9 mouse cellular contexts compared by ENCODE assay signal in the genomic region with DNA sequence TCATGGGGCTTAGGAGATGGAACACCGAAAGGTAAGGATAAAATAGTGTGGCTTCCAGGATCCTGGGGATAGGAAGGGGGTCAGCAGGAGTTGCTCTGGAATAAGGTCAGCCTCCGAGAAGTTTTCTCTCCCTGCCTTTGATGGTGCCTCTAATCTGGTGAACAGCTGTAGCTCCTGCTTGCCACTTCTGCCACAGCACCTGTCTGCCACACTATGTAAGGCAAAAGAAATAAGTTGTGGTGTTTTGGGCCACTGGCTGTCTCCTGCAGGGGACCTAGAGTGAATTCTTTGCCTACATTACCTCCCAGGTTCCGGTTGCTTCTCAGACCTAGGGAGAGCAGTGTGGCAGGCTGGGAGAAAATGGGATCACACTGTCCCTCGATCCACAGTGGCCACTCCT. TPM values are rescaled to one million over a fixed set of nuclear protein-coding genes. Genes with fewer than 3 reads are reported as not detected.
DNase-seq lines count a peak whose midpoint lies in the region; ATAC-seq and TF ChIP-seq lines count a peak whose summit lies in the region.
"Had no signal": no experiment of that assay in that cellular context is flagged by ENCODE, and none has a peak within 500 bp of the region (broad histone marks: within the 10 kb centered on the region; RNA-seq: fewer than 3 reads in every experiment).

No protein-coding gene starts in this region.

- no peaks in the 10 kb centered on the region for H3K9me3 ChIP-seq in heart, embryonic 12.5 days (replicated peaks)
- no peaks in the 10 kb centered on the region for H3K9me3 ChIP-seq in lung, postnatal 0 days (ENCODE audit: low read length)
- no peaks in the 10 kb centered on the region for H3K9me3 ChIP-seq in embryonic facial prominence, embryonic 14.5 days (ENCODE audit: control insufficient read depth, low read length)
- no peaks in the 10 kb centered on the region for H3K9me3 ChIP-seq in liver, embryonic 15.5 days (replicated peaks)

- no peak for TF ChIP-seq EP300 in lung, postnatal 0 days (IDR thresholded peaks at IDR 0.05)

- DNase-seq in heart, postnatal 25 days (ENCODE audit: low spot score), result no peak
- no peak for DNase-seq in lung, postnatal 0 days (ENCODE audit: low spot score)
- DNase-seq in lung, postnatal 4 days, result no peak
- no peak for DNase-seq in embryonic facial prominence, embryonic 14.5 days (ENCODE audit: low spot score)
- no peak for DNase-seq in urinary bladder, adult 2 months (ENCODE audit: low spot score)
- no peak for DNase-seq in ovary, postnatal 14 days (ENCODE audit: low spot score)
- DNase-seq: cerebellum, adult 9-10 months had no signal

- no peak for ATAC-seq in heart, embryonic 12.5 days (ENCODE audit: insufficient number of reproducible peaks, low FRiP score)
- ATAC-seq in lung, postnatal 0 days, result no peak
- no peak for ATAC-seq in embryonic facial prominence, embryonic 14.5 days (ENCODE audit: low read depth)
- ATAC-seq in liver, embryonic 15.5 days (ENCODE audit: insufficient read depth), result no peak

- H3K4me1 ChIP-seq in heart, embryonic 12.5 days (replicated peaks), result peaks cover 28% of the 10 kb centered on the region
- H3K4me1 ChIP-seq in lung, postnatal 0 days (ENCODE audit: insufficient read depth, low read depth, low read length), result no peaks in the 10 kb centered on the region; the same call in 1 of the 2 replicates
- H3K4me1 ChIP-seq in embryonic facial prominence, embryonic 14.5 days (ENCODE audit: control insufficient read depth, insufficient read depth, low read length), result no peaks in the 10 kb centered on the region
- H3K4me1 ChIP-seq in liver, embryonic 15.5 days (replicated peaks), result peaks cover 17% of the 10 kb centered on the region

- H3K27ac ChIP-seq in heart, embryonic 12.5 days (ENCODE audit: poor library complexity, severe bottlenecking), result peak overlapping the region; percentile 91
- peak overlapping the region; percentile 69 for H3K27ac ChIP-seq in lung, postnatal 0 days (ENCODE audit: low read length)
- peak overlapping the region; percentile 77; the same call in 1 of the 2 replicates for H3K27ac ChIP-seq in embryonic facial prominence, embryonic 14.5 days (replicated peaks; ENCODE audit: low read depth, low read length)
- peak overlapping the region; percentile 64; the same call in 1 of the 2 replicates for H3K27ac ChIP-seq in liver, embryonic 15.5 days (replicated peaks)

- H3K27me3 ChIP-seq in heart, embryonic 12.5 days (replicated peaks), result no peaks in the 10 kb centered on the region
- H3K27me3 ChIP-seq in lung, postnatal 0 days (replicated peaks; ENCODE audit: insufficient read depth, low read length), result no peaks in the 10 kb centered on the region
- H3K27me3 ChIP-seq in embryonic facial prominence, embryonic 14.5 days (replicated peaks; ENCODE audit: control insufficient read depth, insufficient read depth, low read length), result no peaks in the 10 kb centered on the region
- no peaks in the 10 kb centered on the region for H3K27me3 ChIP-seq in liver, embryonic 15.5 days

- 63% methylated on average over 4 of the region's 4 CpGs for WGBS in heart, embryonic 12.5 days
- 54% methylated on average over 4 of the region's 4 CpGs for WGBS in lung, postnatal 0 days
- 69% methylated on average over 4 of the region's 4 CpGs for WGBS in embryonic facial prominence, embryonic 14.5 days
- 68% methylated on average over 4 of the region's 4 CpGs for WGBS in liver, embryonic 15.5 days (ENCODE audit: insufficient replicate concordance)

- TF ChIP-seq CTCF in lung, postnatal 0 days (IDR thresholded peaks at IDR 0.05), result no peak

- peak overlapping the region; percentile 59 for H3K4me3 ChIP-seq in heart, embryonic 12.5 days
- no peak overlapping the region for H3K4me3 ChIP-seq in lung, postnatal 0 days (ENCODE audit: low read depth, low read length)
- peak overlapping the region; percentile 60; the same call in 1 of the 2 replicates for H3K4me3 ChIP-seq in embryonic facial prominence, embryonic 14.5 days (ENCODE audit: low read depth, low read length)
- H3K4me3 ChIP-seq in liver, embryonic 15.5 days (replicated peaks), result no peak overlapping the region

- H3K4me2 ChIP-seq in heart, embryonic 12.5 days, result peak overlapping the region; percentile 93
- H3K4me2 ChIP-seq in lung, postnatal 0 days (replicated peaks; ENCODE audit: low read depth, low read length), result no peak overlapping the region
- peak overlapping the region; percentile 91 for H3K4me2 ChIP-seq in embryonic facial prominence, embryonic 14.5 days (ENCODE audit: low read depth, low read length)
- H3K4me2 ChIP-seq in liver, embryonic 15.5 days, result peak overlapping the region; percentile 96; the same call in 1 of the 2 replicates

- peak overlapping the region; percentile 52 for H3K9ac ChIP-seq in heart, embryonic 12.5 days
- no peak overlapping the region for H3K9ac ChIP-seq in lung, postnatal 0 days (replicated peaks; ENCODE audit: low read depth)
- H3K9ac ChIP-seq in embryonic facial prominence, embryonic 14.5 days (ENCODE audit: low read depth, low read length), result peak overlapping the region; percentile 64; the same call in 1 of the 2 replicates
- H3K9ac ChIP-seq in liver, embryonic 15.5 days, result no peak overlapping the region

- intact Hi-C loops in heart, postnatal 25 days (cut with DNase I), result loop anchor here (5.0 kb wide), 1 partner anchor 36 kb away; no protein-coding TSS in a partner anchor

- H3K36me3 ChIP-seq in heart, embryonic 12.5 days, result 0 out of 2 replicates have a peak, but pooled peaks cover 8% of the 10 kb centered on the region
- no peaks in the 10 kb centered on the region for H3K36me3 ChIP-seq in lung, postnatal 0 days (ENCODE audit: insufficient read depth, low read length)
- H3K36me3 ChIP-seq in embryonic facial prominence, embryonic 14.5 days (ENCODE audit: control insufficient read depth, insufficient read depth, low read length), result peaks cover 5% of the 10 kb centered on the region; the same call in 1 of the 2 replicates
- no peaks in the 10 kb centered on the region for H3K36me3 ChIP-seq in liver, embryonic 15.5 days (replicated peaks)

RNA-seq across cellular contexts. Expression of a gene that starts 1.3 kb away (rescaled TPM):
- 19.6 and 21.5 TPM in 2 replicates for polyA plus RNA-seq in heart, embryonic 12.5 days (2016; fragmentation: Nextera tagmentation; extraction: Ambion mirVana)
- 10 to 100 TPM; 10.5 to 13.2 TPM for total RNA-seq in heart, postnatal 25 days (2021)
- polyA plus RNA-seq in lung, postnatal 0 days (2015; fragmentation: Nextera tagmentation; extraction: Ambion mirVana), result 9.8 and 11.0 TPM in 2 replicates
- 5.6 and 7.6 TPM in 2 replicates for polyA plus RNA-seq in embryonic facial prominence, embryonic 14.5 days (2014; fragmentation: Nextera tagmentation; extraction: Ambion mirVana)
- 2.3 and 2.5 TPM in 2 replicates for polyA plus RNA-seq in liver, embryonic 15.5 days (2015; fragmentation: Nextera tagmentation; extraction: Ambion mirVana)
- 18.6 and 22.3 TPM in 2 replicates for polyA plus RNA-seq in urinary bladder, adult 2 months (2012; rRNA removed)

RNA-seq across cellular contexts. Expression of a gene that starts 14.7 kb away (rescaled TPM):
- 49.8 and 50.4 TPM in 2 replicates for polyA plus RNA-seq in heart, embryonic 12.5 days (2016; fragmentation: Nextera tagmentation; extraction: Ambion mirVana)
- total RNA-seq in heart, postnatal 25 days (2021), result 1 to 10 TPM; 3.9 to 4.7 TPM
- 37.7 and 40.0 TPM in 2 replicates for polyA plus RNA-seq in lung, postnatal 0 days (2015; fragmentation: Nextera tagmentation; extraction: Ambion mirVana)
- 26.1 and 28.9 TPM in 2 replicates for polyA plus RNA-seq in embryonic facial prominence, embryonic 14.5 days (2014; fragmentation: Nextera tagmentation; extraction: Ambion mirVana)
- polyA plus RNA-seq in liver, embryonic 15.5 days (2015; fragmentation: Nextera tagmentation; extraction: Ambion mirVana), result 19.3 and 20.6 TPM in 2 replicates
- polyA plus RNA-seq in urinary bladder, adult 2 months (2012; rRNA removed), result 31.5 and 40.7 TPM in 2 replicates

RNA-seq across cellular contexts. Expression of a gene that starts 21.6 kb away (rescaled TPM):
- 297 and 306 TPM in 2 replicates for polyA plus RNA-seq in heart, embryonic 12.5 days (2016; fragmentation: Nextera tagmentation; extraction: Ambion mirVana)
- total RNA-seq in heart, postnatal 25 days (2021), result 100 to 1,000 TPM in 1 of 2 experiments, 10 to 100 TPM in 1; 95.8 to 106 TPM
- 167 and 186 TPM in 2 replicates for polyA plus RNA-seq in lung, postnatal 0 days (2015; fragmentation: Nextera tagmentation; extraction: Ambion mirVana)
- polyA plus RNA-seq in embryonic facial prominence, embryonic 14.5 days (2014; fragmentation: Nextera tagmentation; extraction: Ambion mirVana), result 351 and 393 TPM in 2 replicates
- polyA plus RNA-seq in liver, embryonic 15.5 days (2015; fragmentation: Nextera tagmentation; extraction: Ambion mirVana), result 138 and 147 TPM in 2 replicates
- 114 and 146 TPM in 2 replicates for polyA plus RNA-seq in urinary bladder, adult 2 months (2012; rRNA removed)

RNA-seq across cellular contexts. Expression of a gene that starts 30.1 kb away (rescaled TPM):
- polyA plus RNA-seq in heart, embryonic 12.5 days (2016; fragmentation: Nextera tagmentation; extraction: Ambion mirVana), result 15.8 and 15.9 TPM in 2 replicates
- total RNA-seq in heart, postnatal 25 days (2021), result 1 to 10 TPM; 6.5 to 6.8 TPM
- 15.2 and 19.5 TPM in 2 replicates for polyA plus RNA-seq in lung, postnatal 0 days (2015; fragmentation: Nextera tagmentation; extraction: Ambion mirVana)
- polyA plus RNA-seq in embryonic facial prominence, embryonic 14.5 days (2014; fragmentation: Nextera tagmentation; extraction: Ambion mirVana), result 29.0 and 33.7 TPM in 2 replicates
- polyA plus RNA-seq in liver, embryonic 15.5 days (2015; fragmentation: Nextera tagmentation; extraction: Ambion mirVana), result 6.2 and 7.1 TPM in 2 replicates
- polyA plus RNA-seq in urinary bladder, adult 2 months (2012; rRNA removed), result 17.6 and 18.0 TPM in 2 replicates

RNA-seq across cellular contexts. Expression of a gene that starts 45.6 kb away (rescaled TPM):
- polyA plus RNA-seq in heart, embryonic 12.5 days (2016; fragmentation: Nextera tagmentation; extraction: Ambion mirVana), result 5.7 and 6.1 TPM in 2 replicates
- total RNA-seq in heart, postnatal 25 days (2021), result 10 to 100 TPM; 23.5 to 26.7 TPM
- 4.9 and 5.0 TPM in 2 replicates for polyA plus RNA-seq in lung, postnatal 0 days (2015; fragmentation: Nextera tagmentation; extraction: Ambion mirVana)
- 7.9 and 8.3 TPM in 2 replicates for polyA plus RNA-seq in embryonic facial prominence, embryonic 14.5 days (2014; fragmentation: Nextera tagmentation; extraction: Ambion mirVana)
- 2.4 and 2.5 TPM in 2 replicates for polyA plus RNA-seq in liver, embryonic 15.5 days (2015; fragmentation: Nextera tagmentation; extraction: Ambion mirVana)
- 46.2 and 46.5 TPM in 2 replicates for polyA plus RNA-seq in urinary bladder, adult 2 months (2012; rRNA removed)

Comparison
In these comparisons a context has a peak if more than half of its experiments do, and no peak if none do; other contexts are left out.
1. H3K4me3 ChIP-seq: peak in heart, embryonic 12.5 days (single experiment) and embryonic facial prominence, embryonic 14.5 days (single experiment); none in lung, postnatal 0 days (single experiment) and liver, embryonic 15.5 days (single experiment).
2. H3K9ac ChIP-seq: peak in heart, embryonic 12.5 days (single experiment) and embryonic facial prominence, embryonic 14.5 days (single experiment); none in lung, postnatal 0 days (single experiment) and liver, embryonic 15.5 days (single experiment).
3. Peak in every context shown above with its lines, with median percentiles within 50 percentile points of each other: H3K27ac ChIP-seq.